Mouse (Mus musculus) liver, embryonic 16.5 days (tissue): ENCODE measurements around the gene Btbd9. TPM values are rescaled to one million over a fixed set of nuclear protein-coding genes. Genes with fewer than 3 reads are reported as not detected.

Experiments used
- ATAC-seq: fragments of 200-750 bp; cut with Nextera tagmentation; 2 replicates; pipeline ENCODE4 v1.8.0; 2017; ENCODE audit warnings: low read depth, mild to moderate bottlenecking, moderate number of reproducible peaks, moderate library complexity
- H3K27ac ChIP-seq: fragments of 300-500 bp; sonication (generic); 2 replicates; pipeline ENCODE4 v1.5.1; 2014; ENCODE audit warnings: mild to moderate bottlenecking, low read length
- H3K27me3 ChIP-seq: fragments of 300-500 bp; sonication (generic); 2 replicates; pipeline ENCODE4 v1.6.1; 2014; ENCODE audit warnings: low read depth, low read length, mixed read lengths; ENCODE audit not compliant: control insufficient read depth, insufficient read depth
- H3K36me3 ChIP-seq: fragments of 300-500 bp; sonication (generic); 2 replicates; pipeline ENCODE4 v1.6.1; 2014; ENCODE audit warnings: mild to moderate bottlenecking; ENCODE audit not compliant: control insufficient read depth, insufficient read depth
- H3K4me1 ChIP-seq: fragments of 300-500 bp; sonication (generic); 2 replicates; pipeline ENCODE4 v1.6.1; 2014; ENCODE audit warnings: low read depth, low read length, mixed read lengths; ENCODE audit not compliant: control insufficient read depth
- H3K4me2 ChIP-seq: fragments of 300-500 bp; sonication (generic); 2 replicates; pipeline ENCODE4 v1.6.1; 2014; ENCODE audit warnings: low read depth, low read length, mixed read lengths
- H3K4me3 ChIP-seq: fragments of 300-500 bp; sonication (generic); 2 replicates; pipeline ENCODE4 v1.5.1; 2014; ENCODE audit warnings: low read depth, mild to moderate bottlenecking, low read length
- H3K9ac ChIP-seq: fragments of 300-500 bp; sonication (generic); 2 replicates; pipeline ENCODE4 v1.6.1; 2014; ENCODE audit warnings: low read depth, low read length
- H3K9me3 ChIP-seq: fragments of 300-500 bp; sonication (generic); replicated peaks from 2 replicates; pipeline ENCODE4 v1.6.1; 2016; ENCODE audit warnings: low read length; ENCODE audit not compliant: control insufficient read depth
- WGBS: fragments of 180-500 bp; shearing (Covaris S2); extraction: QIAGEN DNeasy Blood & Tissue Kit; methylation state at CpG from one replicate; pipeline ENCODE4 v1.1.7; 2014; ENCODE audit not compliant: insufficient replicate concordance; 5-methylcytosine and 5-hydroxymethylcytosine counted together
- polyA plus RNA-seq: library from polyadenylated mRNA; unstranded; fragments of >200 nt; fragmentation: Nextera tagmentation; extraction: Ambion mirVana; gene quantifications from 2 replicates; pipeline ENCODE4 v1.2.1, GENCODE M21; 2015

Btbd9 gene
- polyA plus RNA-seq, 1 experiment from 2014 or later: 13.2 TPM

DNA sequence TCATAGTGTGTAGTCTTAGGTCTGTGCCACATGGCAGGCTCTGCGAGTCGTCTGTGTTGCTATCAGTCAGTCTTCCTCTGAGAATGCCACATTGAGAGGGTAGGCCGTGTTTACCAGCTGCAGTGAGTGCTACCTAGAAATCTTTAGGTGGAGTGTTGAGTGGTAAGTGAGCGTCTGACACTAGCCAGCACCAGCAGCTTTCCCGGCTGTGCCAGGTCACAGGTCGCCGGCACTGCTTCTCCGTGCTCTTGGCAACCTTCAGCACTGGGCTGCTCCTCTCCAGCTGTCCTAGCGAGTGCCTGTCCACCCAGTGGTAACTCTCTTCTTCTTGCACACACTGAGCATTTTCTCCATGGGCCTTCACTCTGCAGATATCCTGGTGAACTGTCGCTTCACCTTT lies 377.9 kb downstream of the Btbd9 start:
- Histone ChIP-seq H3K4me2 (no peak overlapping the region), H3K4me3 (no peak overlapping the region), H3K4me1 (no peaks in the 10 kb centered on the region; the same call in 1 of the 2 replicates), H3K36me3 (no peaks in the 10 kb centered on the region), H3K9me3 (no peaks in the 10 kb centered on the region), H3K27ac (no peak overlapping the region), H3K27me3 (no peaks in the 10 kb centered on the region), H3K9ac (no peak overlapping the region)
- WGBS: 69% methylated on average over 10 of the region's 10 CpGs
- no peak for ATAC-seq

DNA sequence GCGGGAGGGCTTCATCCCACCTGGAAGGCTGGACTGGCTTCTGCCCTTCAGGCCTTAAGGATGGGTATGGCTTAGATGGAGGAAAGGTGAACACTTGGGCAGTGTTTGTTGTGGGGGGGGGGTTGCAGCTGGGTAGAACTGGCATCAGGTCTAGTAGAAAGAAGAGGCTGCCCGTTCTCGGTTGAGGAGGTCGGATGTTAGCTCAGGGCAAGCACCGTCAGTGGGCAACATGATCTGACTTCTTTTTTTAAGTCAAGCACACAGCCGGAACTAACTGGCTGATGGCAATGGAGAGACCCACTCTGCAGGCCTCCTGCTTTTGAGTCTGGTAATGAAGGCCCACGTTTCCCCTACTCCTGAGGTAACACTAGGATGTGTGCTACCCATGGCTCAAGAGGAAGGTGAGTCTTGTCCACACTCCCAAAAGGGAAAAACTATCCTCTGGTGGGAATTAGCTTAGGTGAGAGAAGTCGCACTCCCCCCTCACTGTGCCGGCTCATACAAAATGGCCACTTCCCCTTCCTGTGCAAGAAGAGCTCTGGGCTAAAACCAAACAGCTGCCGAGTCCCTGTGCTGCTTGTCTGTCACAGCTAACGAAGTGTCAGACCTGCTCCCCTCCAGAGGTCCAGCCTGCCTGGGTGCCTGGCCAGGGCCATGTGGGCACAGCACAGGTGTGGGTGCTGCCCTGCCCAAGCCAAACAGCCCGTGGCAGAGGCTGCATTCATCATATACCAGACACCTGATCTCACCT lies 378.8 kb downstream of the Btbd9 start:
- no peak overlapping the region for H3K4me3 ChIP-seq
- H3K27me3 ChIP-seq: no peaks in the 10 kb centered on the region
- no peak overlapping the region for H3K27ac ChIP-seq
- 39% methylated on average over 12 of the region's 12 CpGs for WGBS
- H3K9ac ChIP-seq: no peak overlapping the region
- no peak overlapping the region for H3K4me2 ChIP-seq
- no peaks in the 10 kb centered on the region; the same call in 1 of the 2 replicates for H3K36me3 ChIP-seq
- no peaks in the 10 kb centered on the region; the same call in 1 of the 2 replicates for H3K4me1 ChIP-seq
- ATAC-seq: no peak
- no peaks in the 10 kb centered on the region for H3K9me3 ChIP-seq

DNA sequence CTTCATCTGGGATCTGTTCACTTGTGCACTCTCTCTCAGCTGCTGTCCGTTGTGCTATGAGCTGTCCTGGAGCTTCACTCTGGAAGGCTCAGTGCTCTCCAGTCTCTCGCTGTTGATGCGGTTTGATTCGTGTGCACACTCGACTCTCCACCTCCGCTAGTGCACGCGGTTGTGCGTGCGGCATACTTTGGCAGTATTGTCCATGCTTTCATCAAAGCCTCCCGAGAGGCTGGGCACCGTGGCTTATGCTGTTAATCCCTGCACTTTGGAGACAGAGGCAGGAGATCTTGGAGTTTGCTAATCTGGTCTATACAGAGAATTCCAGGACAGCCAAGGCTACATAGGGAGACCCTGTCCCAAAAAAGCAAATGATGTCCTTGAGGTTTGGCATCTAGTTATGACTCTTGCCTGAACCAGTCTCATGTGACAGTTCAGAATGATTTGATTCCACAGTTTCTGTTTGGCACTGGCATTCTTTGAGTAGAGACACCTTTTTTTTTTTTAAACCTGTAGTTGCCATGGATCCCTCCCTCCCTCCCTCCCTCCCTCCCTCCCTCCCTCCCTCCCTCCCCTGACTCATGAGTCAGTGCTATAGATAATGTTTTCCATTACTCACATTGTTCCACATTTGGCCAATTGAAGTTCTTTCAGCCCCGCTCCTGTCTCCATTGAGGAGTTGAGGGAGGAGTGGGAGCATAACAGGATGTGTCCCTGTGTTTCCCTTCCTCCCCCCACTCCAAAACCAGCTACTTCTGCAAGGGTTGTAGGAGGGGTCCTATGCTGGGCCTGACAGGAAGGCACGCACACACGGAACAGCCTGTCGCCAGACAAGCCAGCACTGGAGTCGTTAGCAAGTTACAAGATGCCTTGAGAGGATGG lies 379.6 kb downstream of the Btbd9 start:
- H3K9me3 ChIP-seq: no peaks in the 10 kb centered on the region
- H3K4me2 ChIP-seq: no peak overlapping the region
- H3K4me3 ChIP-seq: no peak overlapping the region
- no peaks in the 10 kb centered on the region for H3K27me3 ChIP-seq
- no peaks in the 10 kb centered on the region; the same call in 1 of the 2 replicates for H3K36me3 ChIP-seq
- ATAC-seq: no peak
- H3K27ac ChIP-seq: no peak overlapping the region
- H3K9ac ChIP-seq: no peak overlapping the region
- WGBS: 75% methylated on average over 17 of the region's 17 CpGs
- H3K4me1 ChIP-seq: no peaks in the 10 kb centered on the region; the same call in 1 of the 2 replicates

DNA sequence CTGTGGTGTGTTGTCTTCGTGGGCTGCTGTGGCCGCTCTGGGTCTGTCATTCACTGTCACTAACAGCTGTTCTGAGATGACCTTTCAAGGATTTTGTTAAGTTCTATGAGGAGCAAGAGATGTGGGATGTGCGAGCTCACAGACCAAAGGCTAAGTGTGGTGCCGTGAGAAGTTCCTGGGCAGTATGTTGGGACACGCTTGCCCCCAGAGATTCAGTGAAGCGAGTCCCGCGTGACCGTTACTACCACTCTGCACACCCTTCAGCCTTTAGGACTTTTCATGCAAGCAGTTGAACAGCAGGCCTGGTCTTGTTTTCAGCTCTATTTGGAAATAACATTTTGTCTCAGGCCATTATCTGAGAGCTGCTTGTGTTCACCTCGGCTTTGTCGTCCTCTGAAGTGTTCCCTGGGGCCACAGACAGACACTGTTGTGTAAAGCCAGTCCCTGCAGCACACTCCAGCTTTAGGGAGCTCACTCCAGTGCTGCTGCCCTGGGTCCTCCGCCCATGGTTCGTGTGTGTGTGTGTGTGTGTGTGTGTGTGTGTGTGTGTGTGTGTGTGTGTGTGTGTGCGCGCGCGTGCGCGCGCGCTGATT lies 380.6 kb downstream of the Btbd9 start:
- Histone ChIP-seq H3K36me3 (no peaks in the 10 kb centered on the region; the same call in 1 of the 2 replicates), H3K9ac (no peak overlapping the region), H3K9me3 (no peaks in the 10 kb centered on the region), H3K4me2 (no peak overlapping the region), H3K27me3 (no peaks in the 10 kb centered on the region), H3K27ac (no peak overlapping the region), H3K4me3 (no peak overlapping the region), H3K4me1 (no peaks in the 10 kb centered on the region; the same call in 1 of the 2 replicates)
- 85% methylated on average over 20 of the region's 21 CpGs for WGBS
- ATAC-seq: no peak

DNA sequence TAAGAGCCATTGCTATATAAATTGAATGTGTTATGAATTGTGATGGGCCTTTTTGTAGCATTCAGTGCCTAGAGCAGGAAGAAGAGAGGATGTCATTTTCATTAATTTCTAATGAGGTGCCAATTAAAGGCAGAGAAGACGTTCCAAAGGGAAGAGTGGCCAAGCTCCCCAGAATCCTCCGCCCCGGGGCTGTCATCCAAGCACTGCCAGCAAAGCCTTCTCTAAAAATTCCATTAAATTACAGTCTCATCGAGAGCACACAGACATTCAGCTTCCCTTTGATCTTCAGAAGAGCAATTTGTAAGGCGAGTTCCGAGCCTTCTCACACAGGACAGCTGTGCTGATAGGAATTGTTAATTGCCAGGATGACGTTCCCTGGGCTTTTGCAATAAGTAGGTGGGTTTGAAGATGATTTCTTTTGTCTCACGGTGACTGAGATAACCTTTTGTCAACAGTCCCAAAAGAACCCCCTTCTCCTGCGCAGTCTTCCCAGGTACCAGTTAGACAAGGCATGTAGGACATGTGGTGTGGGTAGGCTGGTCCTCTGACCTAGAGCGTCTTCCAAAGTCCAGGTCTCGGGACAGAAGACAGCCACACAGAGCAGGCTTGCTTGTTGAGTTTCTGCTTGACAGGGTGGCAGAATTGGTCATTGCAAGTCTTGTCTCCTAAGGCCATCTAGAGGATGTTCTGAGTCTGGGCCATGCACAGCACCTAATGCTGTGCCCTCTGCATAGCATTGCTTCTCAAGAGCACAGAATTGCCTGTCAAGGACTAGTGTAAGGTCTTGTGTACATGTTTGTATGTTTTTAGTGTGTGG lies 381.5 kb downstream of the Btbd9 start:
- no peak overlapping the region for H3K4me3 ChIP-seq
- ATAC-seq: peak; percentile 51; the same call in 1 of the 2 replicates

DNA sequence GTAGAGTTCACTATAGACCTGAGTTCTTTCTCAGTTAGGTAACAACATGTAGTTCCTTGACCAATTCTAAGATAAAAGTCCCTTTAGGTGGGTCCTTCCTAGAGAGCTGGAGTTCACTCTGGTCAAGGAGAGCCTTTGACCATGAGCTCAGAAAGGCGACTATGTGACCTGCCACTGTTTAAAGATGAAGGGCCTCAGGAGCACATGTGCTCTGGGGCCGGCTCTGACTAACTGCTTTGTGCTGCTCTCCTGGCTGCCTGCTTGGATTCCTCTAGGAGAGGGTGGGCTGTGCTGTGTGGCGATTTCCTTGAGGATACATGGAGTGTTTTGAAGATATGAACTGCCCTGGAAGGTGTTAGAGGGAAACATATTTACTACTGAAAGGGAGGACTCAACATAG lies 382.2 kb downstream of the Btbd9 start:
- Histone ChIP-seq H3K4me2 (no peak overlapping the region), H3K36me3 (no peaks in the 10 kb centered on the region; the same call in 1 of the 2 replicates), H3K9me3 (no peaks in the 10 kb centered on the region), H3K9ac (no peak overlapping the region), H3K4me3 (no peak overlapping the region), H3K27ac (no peak overlapping the region), H3K4me1 (no peaks in the 10 kb centered on the region; the same call in 1 of the 2 replicates), H3K27me3 (no peaks in the 10 kb centered on the region)
- ATAC-seq: no peak
- 66% methylated on average over 3 of the region's 3 CpGs for WGBS

More for the DNA sequence above, 381.5 kb downstream of the Btbd9 start:
- Histone ChIP-seq H3K27ac (no peak overlapping the region), H3K9ac (no peak overlapping the region), H3K4me2 (no peak overlapping the region), H3K4me1 (no peaks in the 10 kb centered on the region; the same call in 1 of the 2 replicates), H3K9me3 (no peaks in the 10 kb centered on the region), H3K36me3 (no peaks in the 10 kb centered on the region; the same call in 1 of the 2 replicates), H3K27me3 (no peaks in the 10 kb centered on the region)
- WGBS: 76% methylated on average over 11 of the region's 11 CpGs

DNA sequence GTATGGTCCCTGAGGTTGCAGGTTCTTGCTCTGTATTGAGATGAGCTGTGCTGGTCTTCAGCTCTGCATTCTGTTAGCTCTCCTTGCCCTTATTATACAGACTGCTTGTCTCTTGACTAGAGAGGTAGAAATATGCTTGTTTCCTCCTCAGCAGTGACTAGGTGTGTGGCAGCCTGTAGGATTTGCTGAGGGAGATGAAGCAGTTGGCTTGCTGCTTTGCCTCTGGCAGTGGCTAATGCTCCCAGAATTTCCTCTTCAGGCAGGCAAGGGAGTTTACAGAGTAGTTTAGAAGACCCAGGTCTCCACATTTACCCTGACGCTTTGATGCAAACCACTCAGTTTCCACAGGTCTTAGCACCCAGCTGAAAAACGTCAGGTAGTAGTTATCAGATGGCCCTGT lies 382.7 kb downstream of the Btbd9 start:
- no peaks in the 10 kb centered on the region; the same call in 1 of the 2 replicates for H3K4me1 ChIP-seq
- WGBS: 58% methylated on average over 2 of the region's 2 CpGs

DNA sequence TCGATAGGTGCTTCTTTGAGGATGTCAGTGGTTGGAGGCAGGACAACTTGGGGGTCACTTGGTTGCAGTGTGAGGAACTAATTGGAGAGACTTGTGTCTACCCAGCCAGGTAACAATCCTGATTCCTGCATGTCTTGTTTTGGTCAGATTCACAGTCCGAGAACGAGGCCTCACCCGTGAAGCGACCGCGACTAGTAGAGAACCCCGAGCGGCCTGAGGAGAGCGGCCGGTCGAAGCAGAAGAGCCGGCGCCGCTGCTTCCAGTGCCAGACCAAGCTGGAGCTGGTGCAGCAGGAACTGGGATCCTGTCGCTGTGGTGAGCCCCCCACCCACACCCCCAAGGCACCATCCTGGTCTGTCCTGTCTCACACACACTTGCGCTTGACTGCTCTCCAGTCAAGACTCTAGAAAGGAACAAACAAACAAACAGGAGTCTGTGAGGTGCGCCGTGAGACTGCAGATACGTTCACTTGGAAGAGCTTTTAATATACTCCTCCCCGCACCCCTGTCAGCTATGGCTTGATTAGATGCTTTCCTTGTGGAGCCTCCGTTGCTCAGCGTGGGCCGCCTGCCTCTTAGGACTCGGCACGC lies 383.8 kb downstream of the Btbd9 start:
- Histone ChIP-seq H3K9me3 (no peaks in the 10 kb centered on the region), H3K27ac (no peak overlapping the region), H3K27me3 (no peaks in the 10 kb centered on the region), H3K4me1 (no peaks in the 10 kb centered on the region; the same call in 1 of the 2 replicates), H3K4me2 (no peak overlapping the region), H3K36me3 (no peaks in the 10 kb centered on the region; the same call in 1 of the 2 replicates), H3K4me3 (no peak overlapping the region), H3K9ac (no peak overlapping the region)
- 83% methylated on average over 26 of the region's 26 CpGs for WGBS
- no peak for ATAC-seq

More for the DNA sequence above, 382.7 kb downstream of the Btbd9 start:
- Histone ChIP-seq H3K27ac (no peak overlapping the region), H3K27me3 (no peaks in the 10 kb centered on the region), H3K9ac (no peak overlapping the region), H3K36me3 (no peaks in the 10 kb centered on the region; the same call in 1 of the 2 replicates), H3K4me2 (no peak overlapping the region), H3K4me3 (no peak overlapping the region), H3K9me3 (no peaks in the 10 kb centered on the region)
- no peak for ATAC-seq
